ENCODE assay signal across 7 mouse cellular contexts in genomic region chr8:47411994-47412695, GRCm38 (mm10). TPM values are rescaled to one million over a fixed set of nuclear protein-coding genes. Genes with fewer than 3 reads are reported as not detected.
DNase-seq lines count a peak whose midpoint lies in the region; ATAC-seq lines count a peak whose summit lies in the region.

No protein-coding gene starts in this region.

- WGBS in heart, embryonic 13.5 days: under 1% methylated on average over 43 of the region's 43 CpGs
- WGBS in midbrain, embryonic 11.5 days: under 1% methylated on average over 43 of the region's 43 CpGs

- H3K36me3 ChIP-seq in heart, embryonic 13.5 days: no peaks in the 10 kb centered on the region
- no peaks in the 10 kb centered on the region for H3K36me3 ChIP-seq in midbrain, embryonic 11.5 days (ENCODE audit: control insufficient read depth, insufficient read depth, low read length)

- H3K4me1 ChIP-seq in heart, embryonic 13.5 days: peaks cover 24% of the 10 kb centered on the region
- peaks cover 12% of the 10 kb centered on the region for H3K4me1 ChIP-seq in midbrain, embryonic 11.5 days (ENCODE audit: control insufficient read depth, insufficient read depth, low read length)

- H3K27me3 ChIP-seq in heart, embryonic 13.5 days (replicated peaks): peaks cover 90% of the 10 kb centered on the region
- peaks cover 65% of the 10 kb centered on the region for H3K27me3 ChIP-seq in midbrain, embryonic 11.5 days (ENCODE audit: control insufficient read depth, insufficient read depth, low read length)

- H3K27ac ChIP-seq in heart, embryonic 13.5 days (replicated peaks): no peak overlapping the region
- no peak overlapping the region for H3K27ac ChIP-seq in midbrain, embryonic 11.5 days (ENCODE audit: low read depth, low read length)

- H3K9ac ChIP-seq in heart, embryonic 13.5 days: peak overlapping the region; percentile 82
- H3K9ac ChIP-seq in midbrain, embryonic 11.5 days (ENCODE audit: low read length): no peak overlapping the region

- peak overlapping the region; percentile 94 for H3K4me2 ChIP-seq in heart, embryonic 13.5 days
- peak overlapping the region; percentile 98 for H3K4me2 ChIP-seq in midbrain, embryonic 11.5 days

- peaks cover 3% of the 10 kb centered on the region; the same call in 1 of the 2 replicates for H3K9me3 ChIP-seq in heart, embryonic 13.5 days
- H3K9me3 ChIP-seq in midbrain, embryonic 11.5 days (ENCODE audit: control insufficient read depth, low read length): no peaks in the 10 kb centered on the region

- no peak for ATAC-seq in heart, embryonic 13.5 days (ENCODE audit: extremely low read depth, insufficient number of reproducible peaks, low FRiP score, low TSS enrichment)
- ATAC-seq in midbrain, embryonic 11.5 days (ENCODE audit: low FRiP score): peak; percentile 41

- DNase-seq in urinary bladder, adult 2 months (ENCODE audit: low spot score): peak; percentile 49
- DNase-seq in urinary bladder, postnatal 4 days (ENCODE audit: low spot score in 2 of 2): no peak
- DNase-seq in kidney, postnatal 36 days: peak; percentile 49 to 70
- DNase-seq in midbrain, embryonic 11.5 days (ENCODE audit: low spot score, missing footprints): peak; percentile 95
- DNase-seq in layer of hippocampus, adult 9-10 months (ENCODE audit: low spot score): no peak
- no peak for DNase-seq in frontal cortex, postnatal 25 days (ENCODE audit: low spot score in 2 of 2)

- peak overlapping the region; percentile 74 for H3K4me3 ChIP-seq in heart, embryonic 13.5 days
- peak overlapping the region; percentile 59 for H3K4me3 ChIP-seq in midbrain, embryonic 11.5 days (ENCODE audit: low read depth, low read length)

RNA-seq across cellular contexts. Expression of gene Stox2, which starts 34.0 kb away (rescaled TPM):
- polyA plus RNA-seq in urinary bladder, adult 2 months (2012; rRNA removed): 5.9 and 8.0 TPM in 2 replicates
- polyA plus RNA-seq in heart, embryonic 13.5 days (2015; fragmentation: Nextera tagmentation; extraction: Ambion mirVana): 7.2 and 8.9 TPM in 2 replicates
- polyA plus RNA-seq in midbrain, embryonic 11.5 days (2014; fragmentation: Nextera tagmentation; extraction: Ambion mirVana): 30.3 and 34.3 TPM in 2 replicates

Comparison
In these comparisons a context has a peak if more than half of its experiments do, and no peak if none do; other contexts are left out.
1. DNase-seq: peak in urinary bladder, adult 2 months (single experiment), kidney, postnatal 36 days (2 of 2) and midbrain, embryonic 11.5 days (single experiment); none in urinary bladder, postnatal 4 days (0 of 2), layer of hippocampus, adult 9-10 months (single experiment) and frontal cortex, postnatal 25 days (0 of 2).